Mouse (Mus musculus): ENCODE measurements around the gene Birc6. TPM values are rescaled to one million over a fixed set of nuclear protein-coding genes. Genes with fewer than 3 reads are reported as not detected.

Birc6 gene
- polyA plus RNA-seq, 1 experiment from 2014 or later, result 97.1 TPM

DNA sequence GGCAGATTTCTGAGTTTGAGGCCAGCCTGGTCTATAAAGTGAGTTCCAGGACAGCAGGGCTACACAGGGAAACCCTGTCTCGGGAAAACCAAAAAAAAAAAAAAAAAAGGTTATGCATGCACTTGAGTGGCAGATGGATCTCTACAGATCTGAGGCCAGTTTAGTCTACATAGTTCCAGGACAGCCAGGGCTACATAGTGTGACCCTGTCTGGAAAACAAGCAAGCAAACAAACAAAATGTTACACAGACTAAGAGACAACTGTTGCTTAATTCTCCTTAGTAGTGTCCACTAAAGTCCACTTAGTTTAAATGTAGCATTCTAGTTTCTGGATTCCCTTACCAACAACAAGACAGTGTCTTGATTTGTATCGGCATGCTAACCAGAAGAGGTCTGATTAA, 2.0 kb upstream of the Birc6 start:
- Histone ChIP-seq H3K9ac (replicated peaks) (no peak overlapping the region), H3K27ac (no peak overlapping the region), H3K4me1 (replicated peaks) (peaks cover 23% of the 10 kb centered on the region), H3K36me3 (no peaks in the 10 kb centered on the region), H3K4me2 (replicated peaks) (no peak overlapping the region), H3K4me3 (replicated peaks) (no peak overlapping the region), H3K27me3 (no peaks in the 10 kb centered on the region), H3K9me3 (no peaks in the 10 kb centered on the region)
- no peak for ATAC-seq
- 88% methylated on average over 2 of the region's 2 CpGs for WGBS

DNA sequence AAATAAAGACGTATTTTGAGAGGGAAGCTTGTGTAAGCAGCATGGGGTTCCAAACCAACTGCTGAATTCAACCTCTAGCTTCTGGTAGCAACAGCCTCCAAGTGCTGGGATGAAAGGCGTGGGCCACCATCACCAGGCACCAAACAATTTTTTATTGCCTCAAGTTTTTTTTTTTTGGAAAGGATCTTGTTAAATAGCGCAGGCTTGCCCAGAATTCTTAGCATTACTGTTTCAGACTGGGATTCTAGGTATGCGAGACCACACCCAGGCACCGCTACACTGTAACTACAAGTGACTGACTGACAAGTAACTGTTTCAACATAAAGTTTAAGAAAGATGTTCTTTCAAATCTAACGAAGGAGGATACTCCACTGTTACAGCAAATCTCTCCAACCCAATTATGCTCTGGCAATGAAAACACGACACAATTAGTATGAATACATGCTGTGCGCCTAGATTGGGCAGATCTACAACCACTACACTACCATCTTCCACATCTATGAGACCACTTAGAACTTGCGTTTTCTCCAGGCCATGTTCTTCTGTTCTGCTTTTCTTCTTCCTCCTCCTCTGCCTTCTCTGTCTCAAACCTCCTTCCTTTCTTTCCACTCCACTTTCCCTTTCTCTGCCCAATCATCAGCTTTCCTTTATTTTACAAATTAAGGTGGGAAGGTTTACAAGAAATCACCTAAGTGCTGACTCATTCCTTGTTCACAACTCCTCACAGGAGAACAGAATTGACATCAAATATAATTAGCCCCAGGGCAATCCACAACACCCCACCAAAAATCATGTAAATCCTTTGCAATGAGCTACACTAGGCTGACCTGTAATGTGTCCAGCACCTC, 1.1 kb upstream of the Birc6 start:
- H3K9ac ChIP-seq (replicated peaks), result peak overlapping the region; percentile 76
- H3K4me1 ChIP-seq (replicated peaks), result peaks cover 23% of the 10 kb centered on the region
- WGBS, result 91% methylated on average over 9 of the region's 9 CpGs
- H3K27me3 ChIP-seq, result no peaks in the 10 kb centered on the region
- H3K27ac ChIP-seq, result peak overlapping the region; percentile 96
- H3K36me3 ChIP-seq, result no peaks in the 10 kb centered on the region
- H3K9me3 ChIP-seq, result no peaks in the 10 kb centered on the region
- H3K4me3 ChIP-seq (replicated peaks), result peak overlapping the region; percentile 99
- peak; percentile 0; the same call in 1 of the 2 replicates for ATAC-seq
- H3K4me2 ChIP-seq (replicated peaks), result peak overlapping the region; percentile 64

DNA sequence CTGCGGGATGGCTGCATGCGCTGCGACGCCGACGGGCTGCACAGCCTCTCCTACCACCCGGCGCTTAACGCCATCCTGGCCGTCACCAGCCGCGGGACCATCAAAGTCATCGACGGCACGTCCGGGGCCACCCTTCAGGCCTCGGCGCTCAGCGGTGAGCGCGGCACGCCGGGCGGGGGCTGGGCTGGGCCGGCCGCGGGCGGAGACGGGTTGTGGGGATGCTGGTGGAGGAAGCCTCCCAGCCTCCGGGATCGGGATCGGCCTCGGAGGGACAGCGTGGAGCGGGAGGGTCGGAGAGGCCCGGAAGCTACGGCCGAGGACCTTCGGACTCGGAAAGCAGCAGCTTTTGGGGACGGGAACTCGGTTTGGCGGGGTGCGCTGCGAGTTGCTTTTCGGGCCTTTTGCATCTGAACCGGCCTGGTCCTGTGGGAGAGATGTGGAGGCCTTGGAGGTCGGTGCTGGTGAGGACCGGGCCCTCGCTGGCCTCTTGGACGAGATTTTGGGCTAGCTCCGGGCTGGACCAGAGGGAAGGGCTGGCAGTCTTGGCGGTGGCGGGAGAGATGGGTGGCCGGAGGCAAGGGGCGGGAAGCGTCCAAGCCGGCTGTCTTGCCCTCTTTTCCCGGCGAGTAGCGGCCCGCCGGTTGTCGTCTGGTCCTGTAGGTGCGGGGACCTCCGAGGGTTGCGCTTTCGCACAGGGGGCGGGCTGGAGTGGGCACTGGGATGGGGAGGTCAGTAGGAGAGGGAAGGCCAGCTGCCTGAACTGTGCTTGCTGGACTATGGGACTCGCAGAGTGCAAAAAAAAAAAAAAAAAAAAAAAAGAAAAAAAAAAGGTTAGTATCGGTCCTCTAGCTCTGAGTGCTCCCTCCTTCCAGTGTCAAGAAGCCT, 795 bp downstream of the Birc6 start:
- H3K36me3 ChIP-seq, result no peaks in the 10 kb centered on the region
- H3K9ac ChIP-seq (replicated peaks), result peak overlapping the region; percentile 97
- peaks cover 23% of the 10 kb centered on the region for H3K4me1 ChIP-seq (replicated peaks)
- under 1% methylated on average over 72 of the region's 72 CpGs for WGBS
- H3K4me2 ChIP-seq (replicated peaks), result peak overlapping the region; percentile 86
- no peaks in the 10 kb centered on the region for H3K9me3 ChIP-seq
- H3K4me3 ChIP-seq (replicated peaks), result peak overlapping the region; percentile 99
- peak; percentile 78 for ATAC-seq
- peak overlapping the region; percentile 98 for H3K27ac ChIP-seq
- no peaks in the 10 kb centered on the region for H3K27me3 ChIP-seq

DNA sequence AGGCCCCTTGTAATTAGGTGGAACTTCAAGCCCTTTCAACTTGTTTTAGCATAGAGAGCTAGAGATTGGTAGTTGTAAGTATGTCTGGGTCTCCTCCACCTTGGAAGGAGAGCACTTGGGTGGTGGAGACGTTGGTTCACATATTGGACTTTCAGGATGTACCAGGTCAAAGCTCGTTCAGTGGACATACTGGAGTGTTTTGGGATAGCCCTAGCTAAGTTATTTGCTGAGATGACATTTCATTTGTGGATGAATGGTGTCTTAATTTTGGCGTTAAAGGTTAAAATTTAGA, 1.4 kb downstream of the Birc6 start:
- H3K4me3 ChIP-seq (replicated peaks), result peak overlapping the region; percentile 99
- H3K36me3 ChIP-seq, result no peaks in the 10 kb centered on the region
- peak overlapping the region; percentile 98 for H3K27ac ChIP-seq
- 22% methylated on average over 3 of the region's 3 CpGs for WGBS
- ATAC-seq, result no peak
- H3K4me2 ChIP-seq (replicated peaks), result peak overlapping the region; percentile 86
- peaks cover 23% of the 10 kb centered on the region for H3K4me1 ChIP-seq (replicated peaks)
- H3K9me3 ChIP-seq, result no peaks in the 10 kb centered on the region
- H3K9ac ChIP-seq (replicated peaks), result peak overlapping the region; percentile 97
- H3K27me3 ChIP-seq, result no peaks in the 10 kb centered on the region

DNA sequence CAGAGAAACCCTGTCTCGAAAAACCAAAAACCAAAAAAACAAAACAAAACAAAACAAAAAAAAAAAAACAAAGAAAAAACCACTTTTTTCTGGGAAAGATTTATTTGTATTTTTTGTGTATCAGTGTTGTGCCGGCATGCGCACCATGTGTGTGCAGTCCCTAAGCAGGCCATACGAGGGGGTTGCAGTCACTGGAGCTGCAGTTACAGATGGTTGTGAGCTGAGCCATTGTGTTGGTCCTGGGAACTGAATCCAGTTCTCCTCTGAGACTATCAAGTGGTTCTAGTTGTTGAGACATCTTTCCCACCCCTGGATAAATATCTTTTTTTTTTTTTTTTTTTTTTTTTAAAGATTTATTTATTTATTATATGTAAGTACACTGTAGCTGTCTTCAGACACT, 6.9 kb downstream of the Birc6 start:
- H3K27me3 ChIP-seq, result no peaks in the 10 kb centered on the region
- no peak overlapping the region for H3K9ac ChIP-seq (replicated peaks)
- no peak overlapping the region for H3K4me3 ChIP-seq (replicated peaks)
- H3K27ac ChIP-seq, result no peak overlapping the region
- no peaks in the 10 kb centered on the region for H3K36me3 ChIP-seq
- no peak overlapping the region for H3K4me2 ChIP-seq (replicated peaks)
- WGBS, result 95% methylated on average over 4 of the region's 4 CpGs
- H3K4me1 ChIP-seq (replicated peaks), result peaks cover 8% of the 10 kb centered on the region
- no peaks in the 10 kb centered on the region for H3K9me3 ChIP-seq
- no peak for ATAC-seq

DNA sequence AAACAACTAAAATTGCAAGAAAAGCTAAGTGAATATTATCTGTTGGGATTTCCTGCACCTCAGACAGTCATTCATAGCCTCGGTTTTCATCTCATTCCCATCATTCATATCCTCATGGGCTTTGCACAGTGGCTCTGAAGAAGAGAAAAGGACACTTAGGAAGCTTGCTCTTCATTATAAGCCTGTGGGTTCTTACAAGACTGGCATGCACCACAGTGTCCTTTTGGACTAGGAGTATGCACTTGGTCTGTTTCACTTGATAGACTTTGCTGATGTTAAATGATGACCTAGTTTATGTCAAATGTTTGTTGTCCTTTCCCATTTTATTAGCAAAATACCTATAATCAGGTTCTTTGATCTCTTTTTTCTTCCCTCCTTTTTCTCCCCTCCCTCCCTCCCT, 9.4 kb downstream of the Birc6 start:
- H3K9ac ChIP-seq (replicated peaks), result no peak overlapping the region
- ATAC-seq, result no peak
- H3K4me1 ChIP-seq (replicated peaks), result no peaks in the 10 kb centered on the region
- WGBS, result 77% methylated on average over 1 of the region's 1 CpGs
- H3K4me2 ChIP-seq (replicated peaks), result no peak overlapping the region
- no peaks in the 10 kb centered on the region for H3K9me3 ChIP-seq
- H3K36me3 ChIP-seq, result no peaks in the 10 kb centered on the region
- no peak overlapping the region for H3K27ac ChIP-seq
- no peaks in the 10 kb centered on the region for H3K27me3 ChIP-seq
- no peak overlapping the region for H3K4me3 ChIP-seq (replicated peaks)

DNA sequence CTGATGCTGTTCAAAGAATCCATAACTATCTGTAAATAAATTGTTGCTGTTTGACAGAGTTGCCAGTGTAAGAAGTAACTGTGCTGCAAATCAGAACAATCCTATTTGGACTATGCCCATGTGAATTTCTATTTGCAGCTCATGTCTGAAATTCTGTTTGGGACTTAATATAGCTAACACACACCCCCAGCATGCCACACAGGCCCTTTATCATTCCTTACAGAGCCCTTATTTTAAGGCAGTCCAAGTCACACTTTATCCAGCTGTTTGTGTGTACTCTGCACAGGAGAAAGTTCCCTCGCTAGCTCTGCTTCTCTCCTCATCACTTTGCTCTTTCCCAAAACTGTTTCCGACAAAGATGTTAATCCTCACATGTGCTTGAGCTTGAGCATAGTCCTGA, 15.5 kb downstream of the Birc6 start:
- ATAC-seq, result no peak
- Histone ChIP-seq H3K36me3 (peaks cover 18% of the 10 kb centered on the region), H3K4me1 (replicated peaks) (no peaks in the 10 kb centered on the region), H3K27ac (no peak overlapping the region), H3K27me3 (no peaks in the 10 kb centered on the region), H3K9me3 (no peaks in the 10 kb centered on the region), H3K9ac (replicated peaks) (no peak overlapping the region), H3K4me3 (replicated peaks) (no peak overlapping the region), H3K4me2 (replicated peaks) (no peak overlapping the region)
- WGBS, result 98% methylated on average over 2 of the region's 2 CpGs

DNA sequence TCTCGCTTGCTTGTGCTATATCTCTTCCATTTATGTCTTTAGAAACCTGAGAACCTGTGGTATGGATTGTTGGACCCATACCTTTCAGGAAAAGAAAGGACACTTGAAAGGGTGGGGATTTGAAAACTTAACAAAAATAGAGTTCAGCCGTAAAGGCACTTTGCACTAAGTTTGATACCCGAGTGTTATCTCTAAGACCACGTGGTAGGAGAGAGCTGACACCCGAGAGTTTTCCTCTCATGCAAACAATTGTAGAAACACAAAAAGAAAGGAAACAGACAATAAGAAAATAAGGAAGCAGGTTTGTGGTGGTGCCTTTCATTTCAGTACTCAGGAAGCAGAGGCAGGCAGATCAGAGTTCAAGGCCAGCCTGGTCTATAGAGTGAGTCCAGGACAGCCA, 26.0 kb downstream of the Birc6 start:
- WGBS, result 92% methylated on average over 5 of the region's 5 CpGs
- no peaks in the 10 kb centered on the region for H3K4me1 ChIP-seq (replicated peaks)
- H3K27me3 ChIP-seq, result no peaks in the 10 kb centered on the region
- no peak overlapping the region for H3K9ac ChIP-seq (replicated peaks)
- peaks cover 31% of the 10 kb centered on the region for H3K36me3 ChIP-seq
- no peak overlapping the region for H3K4me2 ChIP-seq (replicated peaks)
- H3K27ac ChIP-seq, result no peak overlapping the region
- H3K4me3 ChIP-seq (replicated peaks), result no peak overlapping the region
- H3K9me3 ChIP-seq, result no peaks in the 10 kb centered on the region
- ATAC-seq, result no peak

DNA sequence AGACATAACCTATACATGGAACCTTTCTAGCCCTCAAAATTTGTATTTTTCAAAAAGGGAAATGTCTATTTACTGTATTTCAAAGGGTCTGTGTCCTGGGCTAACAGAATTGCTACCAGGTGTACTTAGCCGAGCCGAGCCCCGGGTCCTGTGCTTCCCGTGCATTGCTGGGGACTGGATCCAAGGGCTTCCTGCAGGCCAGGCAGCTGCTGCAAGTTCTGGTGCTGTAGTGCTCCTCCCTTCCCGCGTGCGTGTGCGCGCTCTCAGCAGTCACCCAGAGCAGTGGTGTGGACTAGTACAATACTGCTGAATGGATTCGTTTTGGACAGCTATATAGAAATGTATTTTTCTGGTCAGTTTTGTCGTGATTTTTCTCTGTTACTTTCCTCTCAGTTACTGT, 31.8 kb downstream of the Birc6 start:
- H3K9me3 ChIP-seq, result no peaks in the 10 kb centered on the region
- H3K9ac ChIP-seq (replicated peaks), result no peak overlapping the region
- no peaks in the 10 kb centered on the region for H3K27me3 ChIP-seq
- no peak overlapping the region for H3K27ac ChIP-seq
- H3K4me3 ChIP-seq (replicated peaks), result no peak overlapping the region
- no peaks in the 10 kb centered on the region for H3K4me1 ChIP-seq (replicated peaks)
- WGBS, result 90% methylated on average over 11 of the region's 11 CpGs
- no peak for ATAC-seq
- no peak overlapping the region for H3K4me2 ChIP-seq (replicated peaks)
- peaks cover 32% of the 10 kb centered on the region for H3K36me3 ChIP-seq

DNA sequence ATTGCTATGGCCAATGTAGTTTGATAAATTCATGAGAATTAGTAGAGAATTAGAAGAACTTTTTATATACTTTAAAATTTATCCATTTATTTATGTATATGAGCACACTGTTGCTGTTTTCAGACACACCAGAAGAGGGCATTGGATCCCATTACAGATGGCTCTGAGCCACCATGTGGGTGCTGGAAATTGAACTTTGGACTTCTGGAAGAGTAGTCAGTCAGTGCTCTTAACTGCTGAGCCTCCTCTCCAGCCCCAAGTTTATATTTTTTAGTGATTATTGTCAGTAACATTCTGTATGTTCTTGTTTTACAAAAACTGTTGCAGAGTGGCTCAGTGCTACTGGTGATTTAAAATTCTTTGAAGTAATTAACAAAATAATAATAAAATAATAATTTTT, 36.1 kb downstream of the Birc6 start:
- Histone ChIP-seq H3K4me3 (replicated peaks) (no peak overlapping the region), H3K4me1 (replicated peaks) (no peaks in the 10 kb centered on the region), H3K27ac (no peak overlapping the region), H3K9ac (replicated peaks) (no peak overlapping the region), H3K9me3 (no peaks in the 10 kb centered on the region), H3K36me3 (peaks cover 40% of the 10 kb centered on the region), H3K27me3 (no peaks in the 10 kb centered on the region), H3K4me2 (replicated peaks) (no peak overlapping the region)
- no peak for ATAC-seq

DNA sequence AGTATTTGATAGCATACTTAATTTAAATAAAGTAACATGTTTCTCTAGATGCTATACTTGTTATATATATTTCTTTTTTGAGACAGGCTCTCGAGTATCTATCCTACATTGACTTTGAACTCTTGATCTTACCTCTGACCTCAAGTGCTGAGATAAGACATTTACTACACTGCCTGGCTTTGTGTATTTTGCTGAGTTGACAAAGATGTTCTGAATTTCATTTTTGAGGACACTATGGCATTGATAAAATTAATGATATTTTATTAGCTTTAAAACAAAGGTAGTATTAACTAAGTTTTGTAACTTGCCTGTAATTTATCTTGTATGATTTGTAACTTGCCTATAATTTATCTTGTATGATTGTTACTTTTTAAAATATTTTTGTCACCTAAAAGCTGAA, 41.1 kb downstream of the Birc6 start:
- Histone ChIP-seq H3K27me3 (no peaks in the 10 kb centered on the region), H3K9me3 (no peaks in the 10 kb centered on the region), H3K36me3 (peaks cover 18% of the 10 kb centered on the region), H3K9ac (replicated peaks) (no peak overlapping the region), H3K4me1 (replicated peaks) (no peaks in the 10 kb centered on the region), H3K4me3 (replicated peaks) (no peak overlapping the region), H3K4me2 (replicated peaks) (no peak overlapping the region), H3K27ac (no peak overlapping the region)
- no peak for ATAC-seq
- 89% methylated on average over 1 of the region's 1 CpGs for WGBS

DNA sequence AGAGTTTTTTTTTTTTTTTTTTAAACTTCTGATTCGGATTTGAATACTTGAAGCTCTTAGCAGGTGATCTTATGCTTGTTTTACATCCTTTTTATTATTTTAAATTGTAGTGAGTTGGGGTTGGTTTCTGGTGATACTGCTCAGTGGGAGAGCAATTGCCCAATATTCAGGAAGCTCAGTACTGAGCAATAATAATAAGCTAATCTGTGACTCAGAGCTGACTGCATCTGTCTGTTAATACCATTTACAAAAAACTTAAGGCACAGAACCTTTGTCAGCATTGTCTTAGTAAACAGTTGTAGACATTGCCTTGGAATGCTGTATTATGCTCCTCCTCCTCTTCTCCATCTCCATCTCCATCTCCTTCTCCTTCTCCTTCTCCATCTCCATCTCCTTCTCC, 42.5 kb downstream of the Birc6 start:
- H3K9ac ChIP-seq (replicated peaks), result no peak overlapping the region
- no peak overlapping the region for H3K4me2 ChIP-seq (replicated peaks)
- no peaks in the 10 kb centered on the region for H3K4me1 ChIP-seq (replicated peaks)
- H3K9me3 ChIP-seq, result no peaks in the 10 kb centered on the region
- ATAC-seq, result no peak
- 90% methylated on average over 1 of the region's 1 CpGs for WGBS
- H3K36me3 ChIP-seq, result peaks cover 18% of the 10 kb centered on the region
- H3K27me3 ChIP-seq, result no peaks in the 10 kb centered on the region
- H3K4me3 ChIP-seq (replicated peaks), result no peak overlapping the region
- no peak overlapping the region for H3K27ac ChIP-seq
